Mouse (Mus musculus) liver, embryonic 11.5 days (tissue): ENCODE measurements around the gene Apom. TPM values are rescaled to one million over a fixed set of nuclear protein-coding genes. Genes with fewer than 3 reads are reported as not detected.

Experiments used
- ATAC-seq: fragments of 200-750 bp; cut with Nextera tagmentation; replicated peaks from 2 replicates; pipeline ENCODE4 v1.8.0; 2017; ENCODE audit warnings: moderate number of reproducible peaks, mild to moderate bottlenecking, moderate TSS enrichment, moderate library complexity; ENCODE audit not compliant: low FRiP score
- DNase-seq: peaks from one replicate; pipeline ENCODE4 v3.0.0-alpha.2; 2017; ENCODE audit warnings: low spot score
- H3K27ac ChIP-seq: fragments of 300-500 bp; sonication (generic); 2 replicates; pipeline ENCODE4 v1.5.1; 2014; ENCODE audit warnings: mild to moderate bottlenecking, low read depth, low read length, control low read depth
- H3K27me3 ChIP-seq: fragments of 300-500 bp; sonication (generic); replicated peaks from 2 replicates; pipeline ENCODE4 v1.6.1; 2014; ENCODE audit warnings: low read length, mixed read lengths; ENCODE audit not compliant: control insufficient read depth, insufficient read depth
- H3K36me3 ChIP-seq: fragments of 300-500 bp; sonication (generic); 2 replicates; pipeline ENCODE4 v1.6.1; 2014; ENCODE audit warnings: mild to moderate bottlenecking, low read length, moderate library complexity, mixed read lengths; ENCODE audit not compliant: control insufficient read depth, insufficient read depth
- H3K4me1 ChIP-seq: fragments of 300-500 bp; sonication (generic); replicated peaks from 2 replicates; pipeline ENCODE4 v1.6.1; 2014; ENCODE audit warnings: low read length, mixed read lengths; ENCODE audit not compliant: control insufficient read depth, insufficient read depth
- H3K4me2 ChIP-seq: fragments of 300-500 bp; sonication (generic); 2 replicates; pipeline ENCODE4 v1.6.1; 2014; ENCODE audit warnings: mild to moderate bottlenecking, control low read depth, moderate library complexity
- H3K4me3 ChIP-seq: fragments of 300-500 bp; sonication (generic); 2 replicates; pipeline ENCODE4 v1.5.1; 2014; ENCODE audit warnings: low read depth, low read length, control low read depth
- H3K9ac ChIP-seq: fragments of 300-500 bp; sonication (generic); 2 replicates; pipeline ENCODE4 v1.6.1; 2014; ENCODE audit warnings: low read depth, low read length, control low read depth
- H3K9me3 ChIP-seq: fragments of 300-500 bp; sonication (generic); 2 replicates; pipeline ENCODE4 v1.6.1; 2016; ENCODE audit warnings: low read length, inconsistent platforms, mixed read lengths; ENCODE audit not compliant: control insufficient read depth
- WGBS: fragments of 180-500 bp; shearing (Covaris S2); extraction: QIAGEN DNeasy Blood & Tissue Kit; methylation state at CpG from one replicate; pipeline ENCODE4 v1.1.7; 2014; 5-methylcytosine and 5-hydroxymethylcytosine counted together
- polyA plus RNA-seq: library from polyadenylated mRNA; unstranded; fragments of >200 nt; fragmentation: Nextera tagmentation; extraction: Ambion mirVana; gene quantifications from 2 replicates; pipeline ENCODE4 v1.2.1, GENCODE M21; 2014

The Apom gene
- polyA plus RNA-seq, 1 experiment from 2014 or later, result 429 TPM

GRCm38 (mm10) chr17:35120745-35121142 lies 11.1 kb downstream of the Apom start:
- Histone ChIP-seq H3K9me3 (no peaks in the 10 kb centered on the region), H3K27ac (peak overlapping the region; percentile 94), H3K9ac (peak overlapping the region; percentile 81), H3K4me3 (peak overlapping the region; percentile 80), H3K27me3 (no peaks in the 10 kb centered on the region), H3K4me2 (peak overlapping the region; percentile 79), H3K36me3 (peaks cover 21% of the 10 kb centered on the region), H3K4me1 (peaks cover 16% of the 10 kb centered on the region)
- WGBS, result under 1% methylated on average over 33 of the region's 33 CpGs
- ATAC-seq (no peak), DNase-seq (no peak)

- 79% methylated on average over 8 of the region's 8 CpGs for WGBS
- Histone ChIP-seq H3K9ac (no peak within 1 kb of the TSS), H3K4me3 (no peak within 1 kb of the TSS), H3K27ac (no peak within 1 kb of the TSS), H3K36me3 (peaks cover 21% of the 10 kb centered on the region), H3K4me2 (no peak within 1 kb of the TSS), H3K4me1 (peaks cover 5% of the 10 kb centered on the region; the same call in 1 of the 2 replicates), H3K9me3 (no peaks in the 10 kb centered on the region), H3K27me3 (no peaks in the 10 kb centered on the region)
- DNase-seq (no peak), ATAC-seq (peak; percentile 34; the same call in 1 of the 2 replicates)
Observed at GRCm38 (mm10) chr17:35115046-35116019, 16.5 kb downstream of the Apom start, which contains the start of gene Ly6g5b. Gene Ly6g5b, minus strand, starts transcription at chr17:35115428.

GRCm38 (mm10) chr17:35111774-35112173 lies 20.1 kb downstream of the Apom start:
- Histone ChIP-seq H3K36me3 (peaks cover 2% of the 10 kb centered on the region; the same call in 1 of the 2 replicates), H3K4me3 (no peak overlapping the region), H3K4me2 (no peak overlapping the region), H3K27me3 (no peaks in the 10 kb centered on the region), H3K27ac (no peak overlapping the region), H3K9me3 (no peaks in the 10 kb centered on the region), H3K9ac (no peak overlapping the region), H3K4me1 (no peaks in the 10 kb centered on the region)
- WGBS, result 72% methylated on average over 9 of the region's 9 CpGs
- ATAC-seq (no peak), DNase-seq (no peak)

DNA sequence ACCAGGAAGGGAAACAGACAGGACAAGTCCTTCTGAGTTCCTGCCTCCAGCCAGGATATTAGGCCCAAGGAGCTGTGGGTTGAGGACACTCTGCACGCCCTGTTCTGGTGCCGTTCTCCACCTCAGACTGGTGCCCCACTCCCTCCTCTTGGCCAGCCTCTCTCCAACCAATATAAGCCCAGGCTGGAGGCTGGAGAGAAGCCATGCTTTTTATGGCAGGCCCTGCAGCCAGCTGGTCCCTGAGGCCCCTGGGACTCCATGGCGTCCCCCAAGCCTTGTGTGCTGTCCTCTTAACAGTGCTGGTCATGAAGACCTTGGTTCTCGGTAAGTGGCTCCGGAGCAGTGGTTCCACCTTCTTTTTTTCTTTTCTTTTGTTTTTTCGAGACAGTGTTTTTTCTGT lies 23.8 kb downstream of the Apom start, which contains the start of gene Ly6g5c:
Gene Ly6g5c (plus strand): TSS at position 183 of the 400 bp plus-strand sequence.
- H3K4me2 ChIP-seq, result no peak within 1 kb of the TSS
- H3K9ac ChIP-seq, result no peak within 1 kb of the TSS
- no peaks in the 10 kb centered on the region for H3K9me3 ChIP-seq
- 84% methylated on average over 6 of the region's 6 CpGs for WGBS
- H3K36me3 ChIP-seq, result peaks cover 5% of the 10 kb centered on the region; the same call in 1 of the 2 replicates
- ATAC-seq (no peak), DNase-seq (no peak)
- H3K27ac ChIP-seq, result no peak within 1 kb of the TSS
- H3K4me1 ChIP-seq, result peaks cover 32% of the 10 kb centered on the region
- no peaks in the 10 kb centered on the region for H3K27me3 ChIP-seq
- no peak within 1 kb of the TSS for H3K4me3 ChIP-seq

DNA sequence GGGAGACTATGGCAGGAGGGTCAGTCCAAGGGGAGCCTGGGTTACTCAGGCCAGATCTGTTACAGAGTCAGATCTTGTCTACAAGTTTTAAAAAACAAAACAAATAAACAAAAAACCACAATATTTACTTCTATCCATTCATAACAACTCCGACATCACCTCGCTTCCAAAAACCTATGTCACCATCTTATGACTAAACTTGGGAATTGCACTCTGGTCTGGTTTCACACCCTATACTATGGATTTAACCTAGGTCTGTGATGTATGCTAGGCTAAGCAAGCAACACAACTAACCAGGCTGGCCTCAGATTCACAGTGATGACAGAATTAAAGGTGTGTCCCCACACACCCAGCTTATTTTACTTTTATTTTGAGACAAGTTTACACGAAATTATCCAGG lies 25.3 kb downstream of the Apom start:
- Histone ChIP-seq H3K27me3 (no peaks in the 10 kb centered on the region), H3K4me1 (peaks cover 41% of the 10 kb centered on the region), H3K36me3 (peaks cover 19% of the 10 kb centered on the region), H3K9ac (no peak overlapping the region), H3K4me3 (no peak overlapping the region), H3K9me3 (no peaks in the 10 kb centered on the region), H3K4me2 (no peak overlapping the region; the same call in 1 of the 2 replicates), H3K27ac (no peak overlapping the region)
- 71% methylated on average over 3 of the region's 3 CpGs for WGBS
- no peak for DNase-seq
- ATAC-seq, result no peak

GRCm38 (mm10) chr17:35105740-35106389 lies 26.0 kb downstream of the Apom start:
- Histone ChIP-seq H3K9ac (peak overlapping the region; percentile 7; the same call in 1 of the 2 replicates), H3K9me3 (no peaks in the 10 kb centered on the region), H3K4me2 (peak overlapping the region; percentile 27), H3K4me1 (peaks cover 41% of the 10 kb centered on the region), H3K27ac (peak overlapping the region; percentile 57), H3K36me3 (peaks cover 26% of the 10 kb centered on the region), H3K27me3 (no peaks in the 10 kb centered on the region), H3K4me3 (no peak overlapping the region)
- peak; percentile 53; the same call in 1 of the 2 replicates for ATAC-seq
- DNase-seq, result no peak
- WGBS, result 30% methylated on average over 13 of the region's 13 CpGs

- H3K9me3 ChIP-seq, result no peaks in the 10 kb centered on the region
- H3K9ac ChIP-seq, result peak overlapping the region; percentile 52
- no peak for DNase-seq
- peaks cover 30% of the 10 kb centered on the region for H3K36me3 ChIP-seq
- 44% methylated on average over 6 of the region's 6 CpGs for WGBS
- peaks cover 41% of the 10 kb centered on the region for H3K4me1 ChIP-seq
- no peaks in the 10 kb centered on the region for H3K27me3 ChIP-seq
- H3K4me2 ChIP-seq, result peak overlapping the region; percentile 27
- H3K27ac ChIP-seq, result peak overlapping the region; percentile 73
- peak; percentile 85 for ATAC-seq
- no peak overlapping the region for H3K4me3 ChIP-seq
Observed at GRCm38 (mm10) chr17:35104754-35105153, 27.1 kb downstream of the Apom start.

GRCm38 (mm10) chr17:35104079-35104478 lies 27.8 kb downstream of the Apom start:
- H3K27ac ChIP-seq, result peak overlapping the region; percentile 73
- peak overlapping the region; percentile 52 for H3K9ac ChIP-seq
- H3K27me3 ChIP-seq, result no peaks in the 10 kb centered on the region
- no peaks in the 10 kb centered on the region for H3K9me3 ChIP-seq
- DNase-seq (no peak), ATAC-seq (no peak)
- no peak overlapping the region for H3K4me3 ChIP-seq
- H3K36me3 ChIP-seq, result peaks cover 34% of the 10 kb centered on the region
- peak overlapping the region; percentile 27 for H3K4me2 ChIP-seq
- 75% methylated on average over 7 of the region's 7 CpGs for WGBS
- H3K4me1 ChIP-seq, result peaks cover 41% of the 10 kb centered on the region
